Mouse (Mus musculus) neural tube, embryonic 11.5 days (tissue): ENCODE data around the gene Trmu. TPM values are rescaled to one million over a fixed set of nuclear protein-coding genes. Genes with fewer than 3 reads are reported as not detected.
"Not testable (repeated sequence)": the region's sequence is repeated elsewhere in the genome, so short reads cannot be mapped to it uniquely, and the experiment has no call there.

ENCODE experiments used
- ATAC-seq: fragments of 200-750 bp; cut with Nextera tagmentation; 2 replicates; pipeline ENCODE4 v1.8.0; 2017; ENCODE audit warnings: moderate number of reproducible peaks, mild to moderate bottlenecking, moderate TSS enrichment, moderate library complexity; ENCODE audit not compliant: insufficient read depth, low FRiP score, low TSS enrichment
- DNase-seq: peaks from one replicate; pipeline ENCODE4 v3.0.0-alpha.2; 2015; ENCODE audit warnings: low spot score
- H3K27ac ChIP-seq: fragments of 300-500 bp; sonication (generic); 2 replicates; pipeline ENCODE4 v1.5.1; 2014; ENCODE audit warnings: low read depth, mild to moderate bottlenecking, low read length
- H3K27me3 ChIP-seq: fragments of 300-500 bp; sonication (generic); 2 replicates; pipeline ENCODE4 v1.6.1; 2014; ENCODE audit warnings: mild to moderate bottlenecking, low read length, mixed read lengths; ENCODE audit not compliant: control insufficient read depth, insufficient read depth
- H3K36me3 ChIP-seq: fragments of 300-500 bp; sonication (generic); 2 replicates; pipeline ENCODE4 v1.6.1; 2014; ENCODE audit warnings: mild to moderate bottlenecking, low read length, moderate library complexity, mixed read lengths; ENCODE audit not compliant: control insufficient read depth, insufficient read depth
- H3K4me1 ChIP-seq: fragments of 300-500 bp; sonication (generic); 2 replicates; pipeline ENCODE4 v1.6.1; 2014; ENCODE audit warnings: low read length, mixed read lengths; ENCODE audit not compliant: control insufficient read depth, insufficient read depth
- H3K4me2 ChIP-seq: fragments of 300-500 bp; sonication (generic); 2 replicates; pipeline ENCODE4 v1.6.1; 2014; ENCODE audit warnings: low read depth, mild to moderate bottlenecking, moderate library complexity
- H3K4me3 ChIP-seq: fragments of 300-500 bp; sonication (generic); 2 replicates; pipeline ENCODE4 v1.5.1; 2014; ENCODE audit warnings: low read depth, low read length
- H3K9ac ChIP-seq: fragments of 300-500 bp; sonication (generic); 2 replicates; pipeline ENCODE4 v1.6.1; 2014; ENCODE audit warnings: mild to moderate bottlenecking, low read length
- H3K9me3 ChIP-seq: fragments of 300-500 bp; sonication (generic); 2 replicates; pipeline ENCODE4 v1.6.1; 2016; ENCODE audit warnings: low read length; ENCODE audit not compliant: control insufficient read depth
- WGBS: fragments of 180-500 bp; shearing (Covaris S2); extraction: QIAGEN DNeasy Blood & Tissue Kit; methylation state at CpG from one replicate; pipeline ENCODE4 v1.1.7; 2014; 5-methylcytosine and 5-hydroxymethylcytosine counted together
- polyA plus RNA-seq: library from polyadenylated mRNA; unstranded; fragments of >200 nt; fragmentation: Nextera tagmentation; extraction: Ambion mirVana; gene quantifications from 2 replicates; pipeline ENCODE4 v1.2.1, GENCODE M21; 2014

Trmu gene
- polyA plus RNA-seq, 1 experiment from 2014 or later, result 34.0 TPM

GRCm38 (mm10) chr15:85845071-85845470, 34.0 kb upstream of the Trmu start:
- Histone ChIP-seq H3K9ac (no peak overlapping the region), H3K9me3 (no peaks in the 10 kb centered on the region), H3K4me2 (no peak overlapping the region), H3K4me1 (no peaks in the 10 kb centered on the region), H3K27ac (no peak overlapping the region), H3K27me3 (no peaks in the 10 kb centered on the region), H3K4me3 (no peak overlapping the region), H3K36me3 (no peaks in the 10 kb centered on the region)
- no peak for ATAC-seq
- DNase-seq, result no peak

- H3K27me3 ChIP-seq, result no peaks in the 10 kb centered on the region
- ATAC-seq (no peak), DNase-seq (no peak)
- 82% methylated on average over 12 of the region's 12 CpGs for WGBS
- H3K36me3 ChIP-seq, result no peaks in the 10 kb centered on the region
- H3K4me2 ChIP-seq, result no peak overlapping the region
- H3K4me1 ChIP-seq, result no peaks in the 10 kb centered on the region
- H3K9me3 ChIP-seq, result no peaks in the 10 kb centered on the region
- H3K9ac ChIP-seq, result no peak overlapping the region
- no peak overlapping the region for H3K27ac ChIP-seq
- H3K4me3 ChIP-seq, result no peak overlapping the region
Measured at GRCm38 (mm10) chr15:85851656-85852392, 27.3 kb upstream of the Trmu start.

- no peaks in the 10 kb centered on the region for H3K27me3 ChIP-seq
- no peaks in the 10 kb centered on the region for H3K9me3 ChIP-seq
- ATAC-seq (peak; percentile 20; the same call in 1 of the 2 replicates), DNase-seq (no peak)
- peak overlapping the region; percentile 75 for H3K9ac ChIP-seq
- H3K4me1 ChIP-seq, result peaks cover 9% of the 10 kb centered on the region; the same call in 1 of the 2 replicates
- H3K36me3 ChIP-seq, result peaks cover 11% of the 10 kb centered on the region
- H3K4me2 ChIP-seq, result peak overlapping the region; percentile 68
- 12% methylated on average over 15 of the region's 15 CpGs for WGBS
- H3K27ac ChIP-seq, result peak overlapping the region; percentile 47
- peak overlapping the region; percentile 76 for H3K4me3 ChIP-seq
Measured at GRCm38 (mm10) chr15:85858980-85859489, 20.1 kb upstream of the Trmu start.

GRCm38 (mm10) chr15:85859490-85860031, 19.6 kb upstream of the Trmu start, which contains the start of gene Gtse1:
Gene Gtse1 (plus strand): TSS chr15:85859745.
- Histone ChIP-seq H3K27me3 (no peaks in the 10 kb centered on the region), H3K9me3 (no peaks in the 10 kb centered on the region), H3K4me2 (peak within 1 kb of the TSS; percentile 68), H3K9ac (peak within 1 kb of the TSS; percentile 75), H3K27ac (peak within 1 kb of the TSS; percentile 47), H3K36me3 (peaks cover 11% of the 10 kb centered on the region), H3K4me3 (peak within 1 kb of the TSS; percentile 76), H3K4me1 (peaks cover 9% of the 10 kb centered on the region; the same call in 1 of the 2 replicates)
- under 1% methylated on average over 42 of the region's 42 CpGs for WGBS
- DNase-seq (peak; percentile 94), ATAC-seq (peak; percentile 97)

GRCm38 (mm10) chr15:85865913-85866312, 13.2 kb upstream of the Trmu start:
- H3K27me3 ChIP-seq, H3K9ac ChIP-seq, ATAC-seq, H3K27ac ChIP-seq, H3K9me3 ChIP-seq, H3K4me2 ChIP-seq, H3K4me3 ChIP-seq, DNase-seq, H3K4me1 ChIP-seq: not testable (repeated sequence)
- peaks cover 28% of the 10 kb centered on the region for H3K36me3 ChIP-seq
- 92% methylated on average over 7 of the region's 7 CpGs for WGBS

- Histone ChIP-seq H3K4me3 (no peak overlapping the region), H3K9ac (no peak overlapping the region), H3K27me3 (no peaks in the 10 kb centered on the region), H3K4me2 (no peak overlapping the region), H3K4me1 (no peaks in the 10 kb centered on the region), H3K9me3 (no peaks in the 10 kb centered on the region), H3K36me3 (peaks cover 23% of the 10 kb centered on the region), H3K27ac (no peak overlapping the region)
- 56% methylated on average over 6 of the region's 6 CpGs for WGBS
- ATAC-seq, result no peak
- DNase-seq, result peak; percentile 61
Measured at GRCm38 (mm10) chr15:85867696-85868095, 11.4 kb upstream of the Trmu start.

- Histone ChIP-seq H3K27me3 (no peaks in the 10 kb centered on the region), H3K4me1 (peaks cover 7% of the 10 kb centered on the region; the same call in 1 of the 2 replicates), H3K4me3 (no peak overlapping the region), H3K4me2 (no peak overlapping the region), H3K9ac (no peak overlapping the region), H3K36me3 (peaks cover 7% of the 10 kb centered on the region), H3K27ac (no peak overlapping the region), H3K9me3 (no peaks in the 10 kb centered on the region)
- 91% methylated on average over 7 of the region's 7 CpGs for WGBS
- DNase-seq (no peak), ATAC-seq (no peak)
Measured at GRCm38 (mm10) chr15:85877336-85877735, 1.8 kb upstream of the Trmu start.

GRCm38 (mm10) chr15:85879498-85879895, 385 bp downstream of the Trmu start:
- H3K27ac ChIP-seq, result 0 out of 2 replicates have a peak overlapping the region, but pooled peaks have one; percentile 36
- ATAC-seq (no peak; the same call in 1 of the 2 replicates), DNase-seq (no peak)
- H3K9me3 ChIP-seq, result no peaks in the 10 kb centered on the region
- peak overlapping the region; percentile 75 for H3K9ac ChIP-seq
- H3K4me2 ChIP-seq, result peak overlapping the region; percentile 79
- H3K36me3 ChIP-seq, result peaks cover 9% of the 10 kb centered on the region
- H3K4me3 ChIP-seq, result peak overlapping the region; percentile 50
- WGBS, result 3% methylated on average over 18 of the region's 18 CpGs
- H3K27me3 ChIP-seq, result no peaks in the 10 kb centered on the region
- H3K4me1 ChIP-seq, result peaks cover 7% of the 10 kb centered on the region; the same call in 1 of the 2 replicates
